Mouse (Mus musculus) NIH3T3 (cell line): Measurements from ENCODE around the gene Twnk.

Experiments used
- DNase-seq: peaks from one replicate; pipeline ENCODE4 v3.0.0-alpha.2; 2012; ENCODE audit warnings: low read depth

Gene Twnk

GRCm38 (mm10) chr19:45025937-45026568 is 20.6 kb downstream of the Twnk start:
- DNase-seq, result no peak

DNA sequence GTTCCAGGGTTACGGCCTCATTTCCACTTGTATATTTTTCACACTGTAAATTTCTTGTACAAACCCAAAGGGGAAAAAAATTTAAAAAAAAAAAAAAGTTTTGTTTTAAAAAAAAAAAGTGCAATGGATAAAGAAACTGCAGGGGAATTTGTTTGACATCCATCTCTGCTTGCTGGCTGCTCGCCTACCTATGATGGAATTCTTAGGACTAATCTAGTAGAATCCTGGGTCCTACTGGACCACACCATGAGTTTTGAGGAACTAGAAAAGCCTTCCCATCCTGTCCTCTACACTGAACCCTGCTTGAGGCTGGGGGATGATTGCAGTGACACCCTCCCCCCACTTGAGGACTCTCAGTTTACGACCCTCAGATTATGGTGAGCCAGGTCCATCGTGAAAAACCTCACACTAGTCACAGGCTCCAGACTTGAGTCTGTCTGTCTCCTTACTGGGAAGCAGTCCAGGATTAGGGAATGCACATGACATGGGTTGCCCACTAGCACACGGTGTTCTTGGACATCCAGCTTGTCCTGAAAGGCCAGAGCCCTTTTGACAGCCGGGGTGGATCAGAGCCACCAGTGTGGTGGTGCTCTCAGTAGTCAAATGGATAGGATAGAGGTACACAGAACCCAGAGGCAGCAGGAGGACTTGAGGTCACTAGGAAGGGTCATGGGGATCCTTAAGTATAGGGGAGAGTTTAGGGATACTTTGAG is 21.7 kb downstream of the Twnk start:
- peak; percentile 55 for DNase-seq

GRCm38 (mm10) chr19:45027848-45028247 is 22.4 kb downstream of the Twnk start:
- no peak for DNase-seq

GRCm38 (mm10) chr19:45028746-45029145 is 23.3 kb downstream of the Twnk start:
- no peak for DNase-seq

- no peak for DNase-seq
Measured at GRCm38 (mm10) chr19:45029571-45029970, 24.1 kb downstream of the Twnk start.

DNA sequence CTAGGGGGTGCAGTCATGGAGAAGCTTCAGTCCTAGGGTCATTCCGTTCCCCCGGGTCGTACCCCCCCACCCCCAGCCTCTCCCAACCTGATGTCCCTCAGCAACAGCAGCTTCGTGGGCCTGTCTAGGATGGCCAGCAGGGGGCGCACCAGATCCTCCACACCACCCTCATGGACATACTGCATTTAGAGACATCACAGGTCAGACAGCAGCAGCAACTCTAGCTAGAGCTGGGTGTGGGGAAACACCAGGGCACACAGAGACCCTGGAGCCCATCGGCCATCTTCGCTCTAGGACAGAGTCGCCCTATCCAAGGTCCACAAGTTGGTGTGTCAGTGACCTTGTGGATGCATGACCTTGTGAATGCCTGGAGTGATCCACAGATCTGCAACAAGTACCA is 24.6 kb downstream of the Twnk start:
- DNase-seq, result peak; percentile 82

DNA sequence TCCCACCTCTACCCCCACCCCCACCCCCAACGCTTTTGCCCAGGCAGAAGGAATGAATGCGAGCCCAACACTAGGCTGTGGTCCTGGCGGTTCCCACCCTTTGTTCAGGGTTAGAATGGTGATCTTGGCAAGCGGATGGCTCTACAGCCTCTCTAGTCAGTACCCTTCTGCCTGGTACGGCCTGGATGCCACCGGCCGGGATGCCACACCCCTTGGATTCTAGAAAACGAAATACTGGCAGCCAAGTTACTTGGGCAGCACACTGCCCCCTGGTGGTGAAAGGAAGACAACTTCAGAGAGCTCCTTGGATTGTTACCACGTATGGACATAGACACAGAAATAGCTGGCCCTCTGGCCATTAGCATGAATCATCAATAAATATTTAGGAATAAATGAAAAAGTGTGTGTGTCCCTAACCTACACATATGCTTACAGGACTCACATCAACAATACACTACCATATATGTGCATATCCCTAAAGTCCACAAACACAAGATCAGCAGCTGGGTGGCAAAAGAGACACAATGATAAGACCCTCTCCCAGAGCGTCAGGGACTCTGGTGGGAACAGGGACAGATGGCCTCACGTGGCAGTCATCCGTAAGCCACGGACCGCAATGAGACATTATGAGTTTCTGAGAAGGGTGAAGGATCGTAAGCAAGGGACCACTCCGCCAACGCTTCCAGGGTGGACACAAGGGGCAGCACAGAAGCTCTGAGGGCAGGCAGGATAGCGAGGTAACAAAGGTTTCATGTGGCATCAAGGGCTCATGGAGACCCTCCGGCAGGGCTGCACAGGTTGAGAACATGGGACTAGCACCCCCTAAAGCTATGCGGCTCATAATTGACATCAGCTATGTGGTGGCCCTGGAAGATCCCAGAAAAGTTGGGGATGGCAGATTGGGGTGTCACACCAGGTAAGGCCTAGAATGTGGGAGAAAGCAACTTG is 25.6 kb downstream of the Twnk start:
- DNase-seq, result peak; percentile 98

DNA sequence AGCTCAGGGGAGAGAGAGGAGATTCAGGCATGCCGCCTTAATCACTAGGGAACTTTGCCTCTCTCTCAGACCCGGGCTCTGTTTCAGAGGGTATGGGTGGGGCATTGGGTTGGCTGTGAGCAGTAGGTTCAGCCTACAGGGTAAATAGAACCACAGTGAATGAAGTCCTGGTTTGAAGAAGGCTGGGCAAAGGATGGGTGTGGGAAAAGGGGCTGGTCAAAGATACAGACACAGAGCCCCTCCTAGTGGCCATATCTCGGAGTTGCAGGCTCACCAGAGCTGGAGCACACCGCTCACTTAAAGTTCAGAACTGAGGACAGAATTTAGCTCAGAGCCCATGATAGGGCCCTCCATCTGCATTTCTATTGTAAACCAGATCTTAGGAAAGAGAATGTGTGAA is 26.3 kb downstream of the Twnk start:
- DNase-seq, result peak; percentile 95

- peak; percentile 70 for DNase-seq
Measured at GRCm38 (mm10) chr19:45032570-45033332, 27.3 kb downstream of the Twnk start.

DNA sequence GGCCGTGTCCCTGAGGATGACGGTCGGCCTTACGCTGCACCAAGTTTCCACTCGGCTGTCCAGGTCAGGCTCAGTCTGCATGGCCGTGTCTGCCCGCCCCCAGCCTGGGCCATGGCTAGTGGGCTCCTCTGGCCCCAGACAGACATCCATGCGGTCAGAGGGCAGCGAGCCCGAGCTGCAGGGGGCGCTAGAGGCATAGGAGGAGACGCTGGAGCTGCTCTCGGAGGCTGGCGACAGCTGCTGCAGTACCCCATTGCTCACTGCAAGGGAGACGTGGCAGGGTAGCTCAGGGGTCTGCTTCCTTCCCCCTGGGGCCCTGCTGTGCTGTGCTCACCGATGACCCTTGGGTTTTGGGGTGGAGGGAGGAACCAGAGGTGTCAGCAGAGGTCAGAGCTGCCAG is 31.4 kb downstream of the Twnk start:
- DNase-seq, result peak; percentile 76

DNA sequence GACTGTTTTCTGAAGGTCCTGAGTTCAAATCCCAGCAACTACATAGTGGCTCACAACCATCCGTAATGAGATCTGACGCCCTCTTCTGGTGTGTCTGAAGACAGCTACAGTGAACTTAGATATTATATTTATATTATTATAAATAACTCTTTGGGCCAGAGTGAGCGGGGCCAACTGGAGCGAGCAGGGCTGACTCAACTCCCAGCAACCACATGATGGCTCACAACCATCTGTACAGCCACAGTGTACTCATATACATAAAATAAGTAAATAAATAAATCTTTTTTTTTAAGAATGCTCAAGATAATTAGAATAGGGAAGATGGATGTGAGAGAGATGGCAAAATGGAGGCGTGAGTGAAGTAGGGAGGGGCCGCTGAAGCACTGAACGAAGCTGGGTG is 32.7 kb downstream of the Twnk start:
- peak; percentile 58 for DNase-seq

DNA sequence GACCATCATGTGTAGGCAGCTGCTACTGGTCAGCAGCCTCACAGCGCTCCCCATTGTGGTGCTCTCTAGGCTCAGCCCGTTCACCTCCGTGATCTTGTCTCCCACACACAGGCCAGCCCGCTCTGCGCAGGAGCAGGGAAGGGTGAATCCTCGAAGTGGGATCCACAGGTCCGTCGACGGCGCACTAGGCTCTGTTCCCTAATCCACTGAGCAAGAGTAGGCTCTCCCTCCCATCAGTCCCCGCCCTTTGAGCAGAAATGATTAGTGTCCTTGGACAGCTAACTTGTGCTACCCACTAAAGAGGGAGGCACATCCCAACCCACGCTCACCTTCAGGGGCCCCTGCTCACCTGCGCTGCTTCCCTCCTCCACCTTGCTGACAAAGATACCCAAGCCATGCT is 34.8 kb downstream of the Twnk start:
- DNase-seq, result no peak

GRCm38 (mm10) chr19:45044389-45044927 is 39.0 kb downstream of the Twnk start:
- no peak for DNase-seq

DNA sequence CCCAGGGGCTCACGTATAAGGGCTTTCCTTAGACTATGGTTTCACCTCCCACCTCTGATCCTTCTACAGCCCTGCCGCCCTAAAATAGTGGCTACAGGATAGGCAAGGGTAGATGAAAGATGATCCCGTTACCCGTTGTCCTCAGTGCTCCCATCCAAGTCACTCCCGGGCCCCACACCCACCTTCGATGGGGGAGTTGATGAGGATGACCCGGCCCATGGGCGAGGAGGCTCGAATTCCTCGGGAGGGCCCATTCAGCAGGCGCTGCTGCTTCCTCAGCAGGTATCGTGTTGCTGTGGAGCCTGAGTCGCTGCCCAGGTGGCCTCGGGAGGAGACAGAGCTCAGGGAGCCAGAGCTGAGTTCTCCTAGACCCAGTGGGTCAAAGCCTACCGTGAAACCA is 39.8 kb downstream of the Twnk start:
- no peak for DNase-seq

GRCm38 (mm10) chr19:45045651-45046050 is 40.2 kb downstream of the Twnk start, which contains the start of gene Pdzd7:
Gene Pdzd7, minus strand, starts transcription at chr19:45045717.
- no peak for DNase-seq

GRCm38 (mm10) chr19:45046523-45047321 is 41.3 kb downstream of the Twnk start:
- peak; percentile 69 for DNase-seq

DNA sequence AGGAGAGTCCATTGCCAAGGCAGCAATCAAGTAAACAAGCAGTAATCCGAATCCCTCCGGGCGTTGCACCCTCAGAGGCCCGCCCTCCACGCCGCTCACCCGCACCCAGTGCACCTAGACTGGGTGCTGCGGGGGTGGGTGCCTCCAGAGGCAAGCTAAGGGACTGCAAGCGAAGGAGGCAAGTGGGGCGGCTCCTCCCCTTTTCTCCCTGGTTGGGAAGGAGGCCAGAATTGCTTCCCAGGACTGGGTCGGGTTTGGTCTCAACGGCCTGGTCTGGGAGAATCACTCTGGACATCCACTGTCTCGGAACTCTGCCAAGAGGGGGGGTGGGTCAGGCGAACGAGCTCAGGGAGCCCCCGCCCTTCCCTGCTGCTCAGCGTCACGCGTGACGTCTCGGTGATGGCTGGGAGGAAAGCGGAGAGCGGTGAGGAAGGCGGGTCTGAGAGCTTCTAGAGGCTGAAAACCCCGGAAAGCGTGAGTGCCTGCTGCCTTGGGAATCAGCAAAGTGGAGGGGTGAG is 42.0 kb downstream of the Twnk start, which contains the start of gene Sfxn3:
Sfxn3 (plus strand) TSS at position 87 of the 518 bp plus-strand sequence.
- DNase-seq, result peak; percentile 100

GRCm38 (mm10) chr19:45047935-45048643 is 42.6 kb downstream of the Twnk start:
- DNase-seq, result peak; percentile 94

DNA sequence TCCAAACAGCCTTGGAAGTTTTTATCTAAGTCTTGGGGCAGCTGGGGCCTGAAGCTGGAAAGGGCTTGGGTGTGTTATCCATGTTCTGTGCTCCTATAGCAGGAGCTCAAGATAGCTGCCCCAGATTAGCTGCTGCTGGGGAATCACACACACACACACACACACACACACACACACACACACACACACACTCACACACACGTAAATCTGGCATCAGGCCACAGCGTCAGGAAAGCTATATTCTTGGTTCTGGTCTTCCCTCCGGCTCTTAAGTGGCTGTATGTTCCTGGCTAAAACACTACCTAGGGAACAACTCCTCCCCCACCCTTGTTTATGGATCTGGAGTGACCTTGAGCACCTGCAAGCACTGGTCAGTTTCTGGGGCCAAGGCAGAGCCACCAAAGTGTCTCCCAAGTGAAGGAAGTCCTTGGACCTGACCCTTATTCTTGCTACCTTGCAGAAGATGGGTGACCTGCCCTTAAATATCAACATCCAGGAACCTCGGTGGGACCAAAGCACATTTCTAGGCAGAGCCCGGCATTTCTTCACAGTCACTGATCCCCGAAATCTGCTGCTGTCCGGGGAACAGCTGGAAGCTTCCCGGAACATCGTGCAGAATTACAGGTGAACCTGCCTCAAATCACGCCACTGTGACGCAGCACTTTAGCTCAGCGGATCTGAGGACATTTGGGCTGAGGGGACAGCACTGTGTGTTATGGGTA is 43.3 kb downstream of the Twnk start:
- DNase-seq, result no peak
